In the genomic region with DNA sequence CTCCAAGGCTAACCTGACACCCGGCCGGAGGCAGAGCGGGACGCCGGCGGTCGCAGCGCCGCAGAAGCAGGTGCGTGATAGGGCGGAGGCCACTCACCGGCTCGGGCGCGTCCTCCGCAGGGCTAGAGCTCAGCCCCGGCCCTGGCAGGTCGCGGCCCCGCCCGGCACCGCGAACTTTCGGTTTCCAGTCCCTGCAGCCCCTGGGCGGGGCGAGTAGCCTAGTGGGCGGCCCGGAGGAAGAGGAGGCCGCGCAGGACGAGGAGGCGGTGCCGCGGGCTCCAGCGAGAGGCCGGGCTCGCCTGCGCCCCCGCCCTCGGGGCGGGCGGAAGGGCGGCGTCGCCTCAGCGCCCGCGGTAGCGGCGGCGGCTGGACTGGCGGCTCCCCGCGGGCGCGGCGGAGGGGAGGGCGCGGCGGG, we compare ENCODE assay signal across 8 mouse cellular contexts. TPM values are rescaled to one million over a fixed set of nuclear protein-coding genes. Genes with fewer than 3 reads are reported as not detected.
DNase-seq lines count a peak whose midpoint lies in the region; ATAC-seq and TF ChIP-seq lines count a peak whose summit lies in the region.

No protein-coding gene starts in this region.

- H3K4me1 ChIP-seq in brown adipose tissue, adult 24 weeks (ENCODE audit: control insufficient read depth, insufficient read depth, insufficient read length, low read length) = peaks cover 19% of the 10 kb centered on the region
- H3K4me1 ChIP-seq in forebrain, embryonic 10.5 days = peaks cover 51% of the 10 kb centered on the region
- peaks cover 31% of the 10 kb centered on the region for H3K4me1 ChIP-seq in heart, embryonic 15.5 days (replicated peaks)
- H3K4me1 ChIP-seq in neural tube, embryonic 14.5 days (ENCODE audit: control insufficient read depth, insufficient read depth, low read length) = peaks cover 23% of the 10 kb centered on the region
- peaks cover 7% of the 10 kb centered on the region for H3K4me1 ChIP-seq in testis, adult 2 months (ENCODE audit: control insufficient read depth, insufficient read depth, low read length)

- H3K27ac ChIP-seq in brown adipose tissue, adult 24 weeks (replicated peaks; ENCODE audit: low read depth, low read length) = peak overlapping the region; percentile 84
- H3K27ac ChIP-seq in forebrain, embryonic 10.5 days = peak overlapping the region; percentile 98
- H3K27ac ChIP-seq in heart, embryonic 15.5 days = peak overlapping the region; percentile 97
- peak overlapping the region; percentile 93 for H3K27ac ChIP-seq in neural tube, embryonic 14.5 days (ENCODE audit: low read depth, low read length)
- H3K27ac ChIP-seq in testis, adult 2 months (ENCODE audit: control insufficient read depth, insufficient read depth, low read depth, low read length) = peak overlapping the region; percentile 86

- TF ChIP-seq POLR2A in testis, adult 2 months (IDR thresholded peaks at IDR 0.05; ENCODE audit: control insufficient read depth, low read depth, low read length) = peak; percentile 43; the same call in 1 of the 2 replicates

- peak overlapping the region; percentile 85 for H3K4me2 ChIP-seq in heart, embryonic 15.5 days
- H3K4me2 ChIP-seq in neural tube, embryonic 14.5 days (ENCODE audit: low read depth, low read length) = peak overlapping the region; percentile 85

- H3K9ac ChIP-seq in heart, embryonic 15.5 days = peak overlapping the region; percentile 91
- peak overlapping the region; percentile 73 for H3K9ac ChIP-seq in neural tube, embryonic 14.5 days (replicated peaks; ENCODE audit: low read depth, low read length)

- ATAC-seq in heart, embryonic 15.5 days (replicated peaks; ENCODE audit: insufficient number of reproducible peaks, insufficient read depth, low FRiP score, low read depth) = peak; percentile 91
- ATAC-seq in neural tube, embryonic 14.5 days (ENCODE audit: low read depth) = peak; percentile 88

- H3K36me3 ChIP-seq in forebrain, embryonic 10.5 days (replicated peaks) = peaks cover 57% of the 10 kb centered on the region
- H3K36me3 ChIP-seq in heart, embryonic 15.5 days = peaks cover 33% of the 10 kb centered on the region
- peaks cover 33% of the 10 kb centered on the region for H3K36me3 ChIP-seq in neural tube, embryonic 14.5 days (ENCODE audit: control insufficient read depth, insufficient read depth, low read length)
- peaks cover 1% of the 10 kb centered on the region; the same call in 1 of the 2 replicates for H3K36me3 ChIP-seq in testis, adult 2 months (ENCODE audit: control insufficient read depth, insufficient read depth, low read length)

- TF ChIP-seq CTCF in testis, adult 2 months (IDR thresholded peaks at IDR 0.05; ENCODE audit: control insufficient read depth, insufficient read depth, insufficient replicate concordance, low read depth, low read length) = no peak

- WGBS in forebrain, embryonic 10.5 days = under 1% methylated on average over 36 of the region's 60 CpGs
- WGBS in heart, embryonic 15.5 days = under 1% methylated on average over 50 of the region's 60 CpGs
- 0% methylated on average over 41 of the region's 60 CpGs for WGBS in neural tube, embryonic 14.5 days

- H3K4me3 ChIP-seq in brown adipose tissue, adult 24 weeks (ENCODE audit: insufficient read depth, low read depth, low read length) = peak overlapping the region; percentile 87
- H3K4me3 ChIP-seq in forebrain, embryonic 10.5 days = peak overlapping the region; percentile 87
- peak overlapping the region; percentile 77 for H3K4me3 ChIP-seq in heart, embryonic 15.5 days
- peak overlapping the region; percentile 76 for H3K4me3 ChIP-seq in neural tube, embryonic 14.5 days (ENCODE audit: low read depth, low read length)
- peak overlapping the region; percentile 95 for H3K4me3 ChIP-seq in testis, adult 2 months (ENCODE audit: control insufficient read depth, low read depth, low read length)

- peak; percentile 98 for DNase-seq in CD4-positive, CD25-positive, alpha-beta regulatory T cell, adult 2 months (ENCODE audit: low read depth, low spot score)
- DNase-seq in forebrain, embryonic 10.5 days (ENCODE audit: extremely low spot score, low spot score) = peak; percentile 83
- peak; percentile 95 to 99 for DNase-seq in kidney, postnatal 25 days
- DNase-seq in lung, adult 18-20 months = peak; percentile 97 to 98

- no peaks in the 10 kb centered on the region for H3K27me3 ChIP-seq in forebrain, embryonic 10.5 days (ENCODE audit: poor library complexity, severe bottlenecking)
- H3K27me3 ChIP-seq in heart, embryonic 15.5 days = no peaks in the 10 kb centered on the region
- no peaks in the 10 kb centered on the region for H3K27me3 ChIP-seq in neural tube, embryonic 14.5 days (ENCODE audit: control insufficient read depth, insufficient read depth, low read length)
- H3K27me3 ChIP-seq in testis, adult 2 months (ENCODE audit: control insufficient read depth, insufficient read depth, low read length) = no peaks in the 10 kb centered on the region

- H3K9me3 ChIP-seq in forebrain, embryonic 10.5 days = no peaks in the 10 kb centered on the region
- H3K9me3 ChIP-seq in heart, embryonic 15.5 days (replicated peaks) = no peaks in the 10 kb centered on the region
- no peaks in the 10 kb centered on the region for H3K9me3 ChIP-seq in neural tube, embryonic 14.5 days (ENCODE audit: control insufficient read depth, low read length)

RNA-seq across cellular contexts. Expression of a gene that starts 0.3 kb away (rescaled TPM):
- polyA plus RNA-seq in brown adipose tissue, adult 24 weeks (2012; ENCODE audit: insufficient read depth, insufficient read length, missing spikeins) = 20.1 and 24.6 TPM in 2 replicates
- polyA plus RNA-seq in forebrain, embryonic 10.5 days (2016; fragmentation: Nextera tagmentation; extraction: Ambion mirVana) = 5.2 and 5.3 TPM in 2 replicates
- polyA plus RNA-seq in heart, embryonic 15.5 days (2015; fragmentation: Nextera tagmentation; extraction: Ambion mirVana) = 6.2 and 8.3 TPM in 2 replicates
- 8.3 and 11.1 TPM in 2 replicates for polyA plus RNA-seq in neural tube, embryonic 14.5 days (2014; fragmentation: Nextera tagmentation; extraction: Ambion mirVana)
- polyA plus RNA-seq in testis, adult 2 months (2012; rRNA removed) = 42.7 and 43.3 TPM in 2 replicates

RNA-seq across cellular contexts. Expression of a gene that starts 47.5 kb away (rescaled TPM):
- 16.1 and 20.4 TPM in 2 replicates for polyA plus RNA-seq in brown adipose tissue, adult 24 weeks (2012; ENCODE audit: insufficient read depth, insufficient read length, missing spikeins)
- 76.1 and 77.8 TPM in 2 replicates for polyA plus RNA-seq in forebrain, embryonic 10.5 days (2016; fragmentation: Nextera tagmentation; extraction: Ambion mirVana)
- polyA plus RNA-seq in heart, embryonic 15.5 days (2015; fragmentation: Nextera tagmentation; extraction: Ambion mirVana) = 24.2 and 31.0 TPM in 2 replicates
- 28.8 and 33.9 TPM in 2 replicates for polyA plus RNA-seq in neural tube, embryonic 14.5 days (2014; fragmentation: Nextera tagmentation; extraction: Ambion mirVana)
- 17.5 and 19.1 TPM in 2 replicates for polyA plus RNA-seq in testis, adult 2 months (2012; rRNA removed)

Comparison
In these comparisons a context has a peak if more than half of its experiments do, and no peak if none do; other contexts are left out.
1. Peak in every context shown above with its lines: DNase-seq, ATAC-seq, H3K4me3 ChIP-seq and H3K27ac ChIP-seq.